Mouse (Mus musculus) hindbrain, embryonic 10.5 days (tissue): Measurements from ENCODE around the gene Grin2b. TPM values are rescaled to one million over a fixed set of nuclear protein-coding genes. Genes with fewer than 3 reads are reported as not detected.

Experiments
- DNase-seq: peaks from one replicate; pipeline ENCODE4 v3.0.0-alpha.2; 2017; ENCODE audit warnings: low spot score
- H3K27ac ChIP-seq: fragments of 300-500 bp; sonication (generic); 2 replicates; pipeline ENCODE4 v1.5.1; 2016; ENCODE audit warnings: mild to moderate bottlenecking, moderate library complexity
- H3K27me3 ChIP-seq: fragments of 300-500 bp; sonication (generic); 2 replicates; pipeline ENCODE4 v1.6.1; 2016; ENCODE audit warnings: mild to moderate bottlenecking; ENCODE audit not compliant: poor library complexity, insufficient read depth, severe bottlenecking
- H3K36me3 ChIP-seq: fragments of 300-500 bp; sonication (generic); 2 replicates; pipeline ENCODE4 v1.6.1; 2016; ENCODE audit warnings: mild to moderate bottlenecking, moderate library complexity
- H3K4me1 ChIP-seq: fragments of 300-500 bp; sonication (generic); replicated peaks from 2 replicates; pipeline ENCODE4 v1.6.1; 2016; ENCODE audit warnings: mild to moderate bottlenecking
- H3K4me3 ChIP-seq: fragments of 300-500 bp; sonication (generic); 2 replicates; pipeline ENCODE4 v1.5.1; 2016; ENCODE audit warnings: mild to moderate bottlenecking, moderate library complexity
- H3K9me3 ChIP-seq: fragments of 300-500 bp; sonication (generic); 2 replicates; pipeline ENCODE4 v1.6.1; 2016; ENCODE audit warnings: mild to moderate bottlenecking, moderate library complexity
- WGBS: fragments of 180-500 bp; shearing (Covaris S2); methylation state at CpG from one replicate; pipeline ENCODE4 v1.1.7; 2016; 5-methylcytosine and 5-hydroxymethylcytosine counted together
- polyA plus RNA-seq: library from polyadenylated mRNA; unstranded; fragments of >200 nt; fragmentation: Nextera tagmentation; extraction: Ambion mirVana; gene quantifications from 2 replicates; pipeline ENCODE4 v1.2.1, GENCODE M21; 2016

The Grin2b gene
- polyA plus RNA-seq, 1 experiment from 2014 or later: 0.47 TPM

DNA sequence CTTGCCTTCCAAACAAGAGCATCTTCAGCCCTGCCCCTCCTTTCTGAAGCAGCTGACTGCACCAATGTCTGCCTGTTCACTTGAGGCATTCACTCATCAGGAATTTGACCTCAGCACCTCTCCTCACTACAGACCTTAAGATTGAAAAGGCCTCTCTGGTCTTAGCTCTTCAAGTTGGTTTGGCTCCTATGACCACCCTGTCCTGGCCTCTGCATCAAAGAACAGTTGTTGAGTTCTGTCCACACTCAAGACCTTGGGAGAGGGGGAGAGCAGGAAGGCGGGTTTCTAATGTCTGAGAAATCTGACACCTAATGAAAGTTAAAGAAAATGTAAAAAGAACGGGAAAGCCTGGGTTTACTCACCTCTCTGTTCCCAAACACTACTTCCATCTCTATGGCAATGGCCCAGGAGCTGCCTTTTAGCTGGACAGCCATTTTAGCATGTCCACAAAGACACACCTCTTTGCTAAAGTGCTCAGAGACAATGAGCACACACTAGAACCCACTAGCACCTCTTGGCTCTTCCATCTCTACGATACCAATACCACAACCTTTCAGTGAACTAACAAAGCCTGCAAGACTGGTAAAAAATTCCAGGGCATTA lies 202.5 kb downstream of the Grin2b start:
- no peak overlapping the region for H3K4me3 ChIP-seq
- no peaks in the 10 kb centered on the region for H3K36me3 ChIP-seq
- WGBS: 77% methylated on average over 3 of the region's 3 CpGs
- no peak overlapping the region for H3K27ac ChIP-seq
- 0 out of 2 replicates have a peak, but pooled peaks cover 2% of the 10 kb centered on the region for H3K4me1 ChIP-seq
- H3K27me3 ChIP-seq: no peaks in the 10 kb centered on the region
- no peaks in the 10 kb centered on the region for H3K9me3 ChIP-seq
- no peak for DNase-seq

DNA sequence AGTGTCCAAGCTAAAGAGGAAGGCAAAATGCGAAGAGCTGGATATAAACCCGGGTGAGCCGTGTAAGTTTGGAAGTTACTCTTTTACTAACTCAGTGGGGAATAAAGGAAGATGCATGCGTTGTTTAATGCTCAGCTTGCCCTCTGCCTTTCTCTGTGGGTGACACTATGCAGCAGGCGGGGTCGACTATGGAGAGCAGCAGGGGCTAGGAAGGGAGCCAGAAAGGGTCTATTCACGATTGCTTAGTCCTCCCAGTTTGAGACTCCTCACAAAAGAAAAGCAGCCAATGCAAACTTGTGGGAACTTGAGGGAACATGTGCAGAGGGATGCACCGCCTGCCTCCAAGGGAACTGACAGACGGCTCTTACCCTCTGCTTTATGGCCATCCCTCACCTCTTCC lies 211.5 kb downstream of the Grin2b start:
- Histone ChIP-seq H3K4me1 (peaks cover 7% of the 10 kb centered on the region; the same call in 1 of the 2 replicates), H3K27me3 (no peaks in the 10 kb centered on the region), H3K36me3 (no peaks in the 10 kb centered on the region), H3K4me3 (no peak overlapping the region), H3K27ac (peak overlapping the region; percentile 40), H3K9me3 (no peaks in the 10 kb centered on the region)
- no peak for DNase-seq
- WGBS: 28% methylated on average over 9 of the region's 9 CpGs

GRCm38 (mm10) chr6:135959629-135960028 lies 213.7 kb downstream of the Grin2b start:
- DNase-seq: no peak
- Histone ChIP-seq H3K27ac (no peak overlapping the region), H3K9me3 (no peaks in the 10 kb centered on the region), H3K4me3 (no peak overlapping the region), H3K36me3 (no peaks in the 10 kb centered on the region), H3K27me3 (no peaks in the 10 kb centered on the region), H3K4me1 (peaks cover 7% of the 10 kb centered on the region; the same call in 1 of the 2 replicates)
- WGBS: 94% methylated on average over 10 of the region's 10 CpGs

- no peak for DNase-seq
- WGBS: 88% methylated on average over 5 of the region's 5 CpGs
- Histone ChIP-seq H3K4me3 (no peak overlapping the region), H3K36me3 (no peaks in the 10 kb centered on the region), H3K9me3 (no peaks in the 10 kb centered on the region), H3K4me1 (0 out of 2 replicates have a peak, but pooled peaks cover 4% of the 10 kb centered on the region), H3K27me3 (no peaks in the 10 kb centered on the region), H3K27ac (no peak overlapping the region)
These were observed 221.6 kb downstream of the Grin2b start for GRCm38 (mm10) chr6:135951666-135952065.

- Histone ChIP-seq H3K36me3 (no peaks in the 10 kb centered on the region), H3K9me3 (no peaks in the 10 kb centered on the region), H3K27ac (no peak overlapping the region), H3K4me1 (peaks cover 4% of the 10 kb centered on the region; the same call in 1 of the 2 replicates), H3K27me3 (no peaks in the 10 kb centered on the region), H3K4me3 (no peak overlapping the region)
- DNase-seq: no peak
- WGBS: 92% methylated on average over 5 of the region's 5 CpGs
These were observed 227.8 kb downstream of the Grin2b start for GRCm38 (mm10) chr6:135945511-135945910.

GRCm38 (mm10) chr6:135944358-135944757 lies 229.0 kb downstream of the Grin2b start:
- Histone ChIP-seq H3K27me3 (no peaks in the 10 kb centered on the region), H3K36me3 (no peaks in the 10 kb centered on the region), H3K9me3 (no peaks in the 10 kb centered on the region), H3K27ac (no peak overlapping the region), H3K4me3 (no peak overlapping the region), H3K4me1 (peaks cover 4% of the 10 kb centered on the region; the same call in 1 of the 2 replicates)
- DNase-seq: no peak
- 93% methylated on average over 5 of the region's 5 CpGs for WGBS

DNA sequence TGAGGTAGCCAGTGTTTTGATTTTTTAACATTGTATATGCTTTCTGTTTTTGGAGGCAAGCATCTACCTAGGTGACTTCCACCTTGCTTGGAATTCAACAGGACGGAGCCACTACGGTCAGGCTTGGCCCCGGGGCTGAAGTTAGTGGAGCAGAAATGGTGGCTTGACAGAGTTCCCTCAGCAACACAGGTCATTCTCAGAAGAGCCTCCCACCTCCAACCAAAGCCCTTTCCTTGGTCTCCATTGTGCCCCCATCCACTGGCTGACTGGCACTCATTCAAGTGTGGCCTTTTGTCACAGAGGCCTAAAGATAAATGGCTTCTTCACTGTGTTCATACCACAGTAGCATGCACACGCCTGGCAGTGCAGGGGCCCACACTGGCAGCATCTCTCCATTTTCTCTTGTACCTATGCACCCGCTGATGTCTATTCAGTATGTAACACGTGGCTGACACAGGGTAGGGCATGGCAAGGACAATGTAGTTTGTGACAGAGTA lies 230.1 kb downstream of the Grin2b start:
- H3K27me3 ChIP-seq: no peaks in the 10 kb centered on the region
- H3K9me3 ChIP-seq: no peaks in the 10 kb centered on the region
- H3K4me3 ChIP-seq: no peak overlapping the region
- H3K27ac ChIP-seq: no peak overlapping the region
- DNase-seq: no peak
- H3K4me1 ChIP-seq: peaks cover 4% of the 10 kb centered on the region; the same call in 1 of the 2 replicates
- no peaks in the 10 kb centered on the region for H3K36me3 ChIP-seq
- WGBS: 68% methylated on average over 6 of the region's 6 CpGs

DNA sequence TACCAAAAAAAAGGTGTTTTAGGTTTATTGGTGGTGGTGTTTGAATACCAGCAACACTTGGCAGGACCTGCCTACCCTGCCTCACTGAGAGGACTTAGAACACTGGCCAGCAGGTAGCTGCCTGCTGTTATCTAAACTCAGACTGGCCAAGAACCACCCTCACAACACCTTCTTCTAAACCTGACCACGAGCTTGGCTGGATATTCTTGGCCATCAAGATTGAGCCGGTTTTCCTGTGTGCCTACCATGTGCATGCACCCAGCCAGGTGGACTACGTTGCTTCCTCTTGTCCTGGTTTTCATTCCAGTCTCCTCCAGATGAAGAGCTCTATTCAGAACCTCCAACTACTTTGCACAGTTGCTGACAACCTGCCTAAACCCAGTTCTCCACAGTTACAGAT lies 240.4 kb downstream of the Grin2b start:
- 87% methylated on average over 3 of the region's 3 CpGs for WGBS
- no peaks in the 10 kb centered on the region for H3K36me3 ChIP-seq
- no peaks in the 10 kb centered on the region for H3K27me3 ChIP-seq
- H3K9me3 ChIP-seq: no peaks in the 10 kb centered on the region
- DNase-seq: no peak
- no peak overlapping the region for H3K27ac ChIP-seq
- no peak overlapping the region for H3K4me3 ChIP-seq
- H3K4me1 ChIP-seq: no peaks in the 10 kb centered on the region

- no peaks in the 10 kb centered on the region for H3K4me1 ChIP-seq
- H3K9me3 ChIP-seq: no peaks in the 10 kb centered on the region
- H3K27me3 ChIP-seq: no peaks in the 10 kb centered on the region
- H3K36me3 ChIP-seq: no peaks in the 10 kb centered on the region
- H3K27ac ChIP-seq: no peak overlapping the region
- WGBS: 87% methylated on average over 6 of the region's 6 CpGs
- DNase-seq: no peak
- H3K4me3 ChIP-seq: no peak overlapping the region
These were observed 240.9 kb downstream of the Grin2b start for GRCm38 (mm10) chr6:135932400-135932920.

GRCm38 (mm10) chr6:135917676-135918075 lies 255.6 kb downstream of the Grin2b start:
- Histone ChIP-seq H3K9me3 (0 out of 2 replicates have a peak, but pooled peaks cover 4% of the 10 kb centered on the region), H3K36me3 (no peaks in the 10 kb centered on the region), H3K4me1 (peaks cover 11% of the 10 kb centered on the region; the same call in 1 of the 2 replicates), H3K27me3 (no peaks in the 10 kb centered on the region), H3K27ac (no peak overlapping the region), H3K4me3 (no peak overlapping the region)
- no peak for DNase-seq

- Histone ChIP-seq H3K27me3 (no peaks in the 10 kb centered on the region), H3K4me1 (peaks cover 11% of the 10 kb centered on the region; the same call in 1 of the 2 replicates), H3K36me3 (no peaks in the 10 kb centered on the region), H3K4me3 (no peak overlapping the region), H3K27ac (no peak overlapping the region), H3K9me3 (0 out of 2 replicates have a peak, but pooled peaks cover 4% of the 10 kb centered on the region)
- DNase-seq: no peak
- 93% methylated on average over 5 of the region's 5 CpGs for WGBS
These were observed 258.7 kb downstream of the Grin2b start for GRCm38 (mm10) chr6:135914608-135915007.

DNA sequence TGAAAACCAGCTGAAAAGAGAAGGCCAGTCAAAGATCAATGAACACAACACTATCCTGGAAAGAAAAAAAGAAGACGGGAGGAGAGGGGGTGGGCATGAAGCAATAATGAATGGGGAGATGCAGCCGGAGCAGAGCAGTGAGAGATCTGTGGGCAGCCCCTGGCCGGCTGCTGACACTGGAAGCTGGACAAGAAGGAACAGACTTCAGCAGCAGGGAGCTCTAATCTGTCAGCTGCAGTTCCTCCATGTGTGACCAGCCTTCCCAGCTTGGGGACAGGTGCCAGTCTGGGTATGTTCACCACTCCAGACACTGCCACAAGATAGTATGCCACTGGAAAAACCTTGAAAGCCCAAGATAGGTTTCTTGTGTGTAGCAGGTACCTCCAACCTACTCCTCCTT lies 261.2 kb downstream of the Grin2b start:
- H3K4me1 ChIP-seq: 0 out of 2 replicates have a peak, but pooled peaks cover 2% of the 10 kb centered on the region
- no peaks in the 10 kb centered on the region for H3K27me3 ChIP-seq
- no peak for DNase-seq
- 67% methylated on average over 3 of the region's 3 CpGs for WGBS
- H3K27ac ChIP-seq: no peak overlapping the region
- H3K4me3 ChIP-seq: no peak overlapping the region
- 0 out of 2 replicates have a peak, but pooled peaks cover 4% of the 10 kb centered on the region for H3K9me3 ChIP-seq
- no peaks in the 10 kb centered on the region for H3K36me3 ChIP-seq

DNA sequence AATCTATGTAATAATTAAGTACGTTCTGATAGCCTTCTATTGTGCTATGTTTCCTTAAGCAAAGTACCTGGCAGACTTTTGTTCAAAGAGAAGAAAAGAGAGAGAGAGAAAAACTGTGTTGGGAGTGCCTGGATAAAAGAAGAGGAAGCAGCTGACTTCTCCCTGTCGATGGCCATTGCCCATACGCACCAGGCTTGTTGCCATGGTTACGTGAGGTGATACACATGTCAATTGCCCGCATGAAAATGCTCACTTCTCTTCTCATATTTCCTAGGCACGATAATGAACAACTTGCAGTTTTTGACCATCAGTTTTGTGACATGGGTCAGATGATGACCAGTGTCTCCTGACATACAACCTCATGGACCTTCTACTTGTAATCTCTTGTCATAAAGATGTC lies 262.2 kb downstream of the Grin2b start:
- 76% methylated on average over 6 of the region's 6 CpGs for WGBS
- Histone ChIP-seq H3K27me3 (no peaks in the 10 kb centered on the region), H3K27ac (no peak overlapping the region), H3K4me1 (0 out of 2 replicates have a peak, but pooled peaks cover 2% of the 10 kb centered on the region), H3K9me3 (0 out of 2 replicates have a peak, but pooled peaks cover 4% of the 10 kb centered on the region), H3K36me3 (no peaks in the 10 kb centered on the region), H3K4me3 (no peak overlapping the region)
- no peak for DNase-seq
